Mouse (Mus musculus) induced T-regulatory cell, adult 2 months (primary cell): ENCODE measurements at regions not wholly inside any gene's neighbourhood (a gene's known extent, or its start where the extent isn't known, plus 50 kb on each side); places are given as distances from the start of the nearest gene placed in this dataset.
"Not testable (repeated sequence)": the region's sequence is repeated elsewhere in the genome, so short reads cannot be mapped to it uniquely, and the experiment has no call there.

Experiments used
- DNase-seq: peaks from one replicate; pipeline ENCODE4 v3.0.0-alpha.2; 2012; ENCODE audit warnings: low read depth

DNA sequence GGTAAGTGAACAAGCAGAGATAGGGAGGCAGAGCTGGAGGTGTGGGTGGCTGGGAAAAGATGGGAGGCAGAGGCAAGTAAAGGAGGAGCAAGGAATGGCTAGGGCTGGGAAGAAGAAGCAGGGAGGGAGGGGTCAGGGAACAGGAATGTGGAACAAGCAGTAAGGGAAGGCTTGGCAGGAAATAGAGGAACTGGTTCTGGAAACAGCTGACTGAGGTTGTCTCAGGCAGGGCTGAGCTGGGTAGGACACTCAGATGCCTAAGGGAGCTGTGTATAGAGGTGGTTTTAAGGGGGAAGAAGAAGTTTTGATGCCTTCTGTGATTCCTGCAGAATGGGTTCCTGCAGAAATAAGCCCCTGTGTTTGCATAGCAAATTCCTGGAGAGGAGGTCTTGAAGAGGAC lies 92.7 kb downstream of the Nucb2 start:
- DNase-seq, result no peak

DNA sequence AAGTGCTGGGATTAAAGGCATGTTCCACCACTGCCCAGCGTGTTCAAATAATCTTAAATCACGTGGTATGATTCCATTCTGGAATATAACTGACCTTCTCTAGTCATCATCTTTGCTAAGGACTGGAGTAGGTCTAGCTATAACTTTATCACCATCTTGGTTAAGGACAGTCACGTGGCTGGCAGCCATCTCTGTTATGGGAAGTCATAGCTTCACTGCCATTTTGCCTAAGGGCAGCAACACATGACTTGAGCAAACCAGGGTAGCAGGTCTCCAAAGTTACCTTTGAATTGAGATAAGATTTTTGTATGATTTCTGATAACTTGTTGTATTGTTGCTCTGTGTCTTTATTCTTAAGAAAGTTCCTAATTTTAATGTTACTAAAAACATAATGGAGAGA lies 96.2 kb downstream of the Nucb2 start:
- DNase-seq, result no peak

DNA sequence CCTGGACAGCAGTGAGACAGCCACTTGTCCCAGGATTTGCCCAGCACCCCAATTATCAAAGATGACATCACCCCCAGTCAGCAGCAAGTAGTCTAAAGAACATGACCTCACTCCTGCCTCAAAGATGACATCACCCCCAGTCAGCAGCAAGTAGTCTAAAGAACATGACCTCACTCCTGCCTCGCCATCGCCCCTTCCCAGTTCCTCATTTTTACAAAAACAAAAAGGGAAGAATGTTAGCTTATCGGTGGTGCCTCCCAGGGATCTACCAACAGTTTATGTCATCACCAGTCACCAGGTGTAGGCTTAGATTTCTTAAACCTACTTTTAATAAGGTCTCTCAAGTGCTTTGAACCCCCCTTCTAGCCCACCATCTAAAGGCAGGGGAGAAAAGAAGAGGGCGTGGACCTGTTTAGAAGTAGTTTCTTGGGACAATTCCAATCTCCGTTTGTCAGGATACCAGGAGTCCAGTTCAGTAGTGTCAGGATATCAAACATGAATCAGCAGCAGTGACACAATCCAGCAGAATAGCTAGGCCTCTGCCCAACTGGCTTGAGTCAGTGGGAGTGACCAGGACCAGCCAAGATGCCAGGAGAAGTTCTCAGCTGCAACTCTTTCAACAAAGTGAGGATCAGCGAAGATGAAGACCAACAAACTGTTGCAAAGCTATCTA lies 99.1 kb downstream of the Nucb2 start:
- DNase-seq, result no peak

DNA sequence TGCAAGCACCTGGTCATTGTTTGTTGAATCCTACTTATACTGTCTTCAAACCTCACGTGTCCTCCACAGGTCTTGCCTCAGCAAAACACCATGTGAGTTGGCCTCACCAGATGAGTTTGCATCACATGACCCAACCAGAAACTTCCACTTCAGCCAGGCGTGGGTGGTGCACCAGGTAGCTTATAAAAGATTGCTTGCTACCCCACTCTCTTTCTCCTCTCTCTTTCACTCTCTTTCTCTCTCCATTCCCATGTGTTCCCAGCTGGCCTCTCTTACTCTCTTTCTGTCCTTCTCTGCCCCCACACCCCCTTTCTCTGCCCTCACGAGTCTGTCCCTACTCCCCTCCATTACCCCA lies 99.6 kb downstream of the Nucb2 start:
- DNase-seq, result no peak

DNA sequence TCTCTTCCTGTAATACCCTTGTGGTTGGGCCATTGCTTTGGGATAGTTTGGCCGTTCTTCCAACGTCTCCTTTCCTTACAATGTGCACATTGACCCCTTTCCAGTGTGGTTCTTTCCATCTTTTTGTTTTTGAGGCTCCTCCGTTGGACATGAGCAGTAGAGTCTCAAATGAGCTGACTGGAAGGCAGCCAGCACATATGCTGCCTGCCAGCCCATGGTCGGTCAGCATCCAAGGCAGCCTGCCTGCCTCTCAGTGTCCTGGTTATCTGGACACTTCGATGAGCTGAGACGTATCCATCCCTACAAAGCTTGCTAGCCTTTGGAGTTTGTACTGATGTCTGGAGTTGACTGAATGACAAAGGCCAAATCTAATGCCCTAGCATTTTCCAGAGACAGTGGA lies 102.1 kb downstream of the Nucb2 start:
- DNase-seq, result no peak

DNA sequence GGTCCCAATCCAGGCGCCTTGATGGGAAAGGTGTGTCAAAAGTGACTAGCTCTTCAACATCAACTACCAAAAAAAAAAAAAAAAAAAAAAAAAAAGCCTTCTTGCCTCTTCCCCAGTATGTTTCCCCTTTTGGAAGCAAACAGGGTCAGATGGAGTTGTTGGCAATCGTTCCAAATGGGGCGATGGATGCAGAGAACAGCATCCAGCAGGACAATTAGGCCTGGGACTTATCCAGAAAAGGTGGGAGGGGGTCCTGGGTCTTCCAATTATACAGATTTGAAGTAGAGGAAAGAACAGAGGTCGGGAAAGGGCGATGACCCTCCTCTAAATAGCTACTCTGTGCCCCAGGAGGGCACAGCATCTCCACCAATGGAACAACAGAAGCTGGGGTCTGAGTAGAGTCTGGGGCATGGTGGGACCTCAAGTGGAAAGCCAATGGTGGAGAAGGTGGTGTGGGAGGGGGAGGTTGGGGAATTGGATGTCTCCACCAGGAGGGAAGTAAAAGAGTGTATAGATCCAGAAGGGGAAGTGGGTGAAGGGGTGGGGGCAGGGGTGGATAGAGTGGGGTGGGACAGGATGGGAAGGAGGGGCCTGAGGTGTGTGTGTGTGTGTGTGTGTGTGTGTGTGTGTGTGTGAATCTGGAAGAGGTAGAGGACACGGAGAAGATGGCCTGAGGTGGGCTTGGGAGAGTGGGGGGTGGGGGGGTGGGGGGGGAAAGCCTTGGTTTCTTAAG lies 102.7 kb downstream of the Nucb2 start:
- DNase-seq, result no peak

DNA sequence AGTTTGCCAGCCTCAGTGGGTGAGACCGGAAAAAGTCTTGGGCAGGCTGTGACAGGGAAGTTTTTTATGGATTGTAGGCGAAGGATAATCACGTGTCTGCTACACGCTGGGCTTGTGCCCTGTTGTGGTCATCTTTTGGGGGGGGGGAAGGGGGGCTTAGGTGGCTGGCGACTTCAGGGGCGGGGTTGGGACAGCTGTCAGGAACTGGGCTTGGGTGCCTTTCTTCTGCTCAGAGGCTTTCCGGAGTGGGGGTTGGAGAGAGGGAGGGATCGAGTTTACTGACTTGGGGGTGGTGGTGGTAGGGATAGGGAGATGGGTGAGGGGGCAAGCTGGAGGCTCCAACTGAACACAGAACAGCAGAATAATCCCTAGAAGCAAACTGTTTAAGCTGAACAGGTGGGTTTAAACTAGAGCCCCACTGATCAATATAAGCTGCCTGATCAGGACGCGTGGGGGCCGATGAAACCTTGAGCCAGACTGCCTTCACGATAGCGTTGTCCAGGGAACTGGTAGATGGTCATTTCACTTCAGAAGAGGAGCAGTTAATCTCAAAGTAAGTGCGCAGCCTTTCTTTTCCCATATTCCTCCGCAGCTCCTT lies 103.6 kb downstream of the Nucb2 start:
- DNase-seq, result peak; percentile 10

DNA sequence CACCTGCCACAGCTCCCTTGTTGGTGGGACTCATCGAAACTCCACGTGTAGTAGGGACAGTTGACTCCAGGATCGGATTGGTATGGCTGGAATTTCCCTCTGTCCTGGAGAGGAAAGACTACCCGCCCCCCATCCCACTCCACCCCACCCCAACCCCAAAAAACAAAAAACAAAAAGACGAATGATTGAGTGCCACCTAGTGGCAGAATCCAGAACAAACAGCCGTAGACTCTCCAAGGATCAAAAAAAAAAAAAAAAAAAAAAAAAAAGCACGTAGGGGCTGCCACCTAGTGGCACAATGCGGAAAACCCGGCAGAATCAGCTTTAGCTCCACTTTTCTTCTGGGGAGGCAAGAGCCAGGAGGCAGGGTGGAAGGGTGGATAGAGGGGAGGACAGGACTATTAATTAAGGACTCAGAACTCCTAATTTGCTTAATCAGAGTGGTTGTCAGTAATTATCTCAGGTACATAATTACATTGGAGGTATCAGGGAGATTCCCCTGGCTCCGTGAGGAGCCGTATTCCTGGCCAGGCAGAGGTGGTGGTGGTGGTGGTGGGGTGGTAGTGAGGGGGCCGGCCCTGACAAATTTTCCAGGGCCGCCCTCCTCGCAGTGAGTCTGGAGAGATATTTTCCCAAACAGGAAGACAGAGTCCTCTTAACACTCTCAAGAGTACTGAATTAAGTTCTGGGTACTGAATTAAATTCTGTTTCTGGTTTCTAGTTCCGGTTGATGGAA lies 104.3 kb downstream of the Nucb2 start:
- peak; percentile 91 for DNase-seq

DNA sequence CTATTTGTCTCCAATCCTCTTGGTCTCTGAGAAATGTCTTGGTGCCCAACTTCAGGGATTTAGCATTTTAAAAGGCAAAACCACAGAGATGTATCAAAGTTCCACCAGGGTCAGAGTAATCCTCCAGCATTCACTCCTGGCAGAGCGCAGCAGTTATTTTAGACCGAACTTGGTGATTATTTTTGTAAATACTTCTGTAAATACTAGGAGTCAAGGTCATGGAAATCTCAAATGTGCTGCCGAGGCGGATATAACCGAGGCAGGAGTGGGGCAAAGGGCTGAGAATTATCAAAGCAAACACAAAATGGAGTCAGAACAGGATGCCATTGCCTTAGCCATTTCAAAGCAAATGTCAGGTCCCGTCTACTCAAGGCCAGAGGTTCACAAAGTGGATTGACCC lies 105.2 kb downstream of the Nucb2 start:
- DNase-seq, result no peak

DNA sequence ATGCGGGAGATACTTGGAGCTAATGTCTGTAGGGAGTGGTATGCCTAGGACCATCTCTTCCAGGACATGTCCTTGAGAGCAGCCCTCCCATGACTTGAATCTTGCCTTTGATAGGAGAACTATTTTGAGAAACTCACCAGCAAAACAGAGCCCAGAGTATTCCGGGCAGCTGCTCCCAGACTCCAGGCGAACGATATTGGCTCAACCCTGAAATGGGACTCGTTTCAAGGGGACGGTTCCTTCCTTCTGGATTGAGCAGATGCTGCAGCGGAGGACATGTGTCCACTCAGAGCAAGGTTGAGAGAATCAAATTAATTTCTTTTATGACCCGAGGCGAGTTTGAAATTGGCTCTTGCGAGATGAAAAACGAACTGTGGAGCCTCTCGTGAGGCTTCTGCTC lies 105.7 kb downstream of the Nucb2 start:
- DNase-seq, result no peak

DNA sequence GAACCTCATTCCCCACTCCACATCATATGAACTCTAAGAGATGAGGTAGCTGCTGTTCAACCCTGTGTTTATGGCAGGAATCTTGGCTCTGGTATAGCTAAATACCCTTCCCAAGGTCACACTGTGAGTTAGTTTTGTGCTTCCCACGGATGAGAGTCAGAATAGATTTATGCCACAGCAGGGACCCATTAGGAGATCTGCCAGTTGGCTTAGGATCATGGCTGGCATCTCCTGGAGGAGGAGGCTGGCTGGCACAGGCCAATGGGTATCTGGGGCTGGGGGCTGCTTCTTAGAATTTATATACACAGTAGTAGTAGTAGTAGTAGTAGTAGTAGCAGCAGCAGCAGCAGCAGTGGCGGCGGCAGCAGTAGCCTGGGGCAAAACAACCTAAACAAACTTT lies 111.8 kb downstream of the Nucb2 start:
- no peak for DNase-seq

DNA sequence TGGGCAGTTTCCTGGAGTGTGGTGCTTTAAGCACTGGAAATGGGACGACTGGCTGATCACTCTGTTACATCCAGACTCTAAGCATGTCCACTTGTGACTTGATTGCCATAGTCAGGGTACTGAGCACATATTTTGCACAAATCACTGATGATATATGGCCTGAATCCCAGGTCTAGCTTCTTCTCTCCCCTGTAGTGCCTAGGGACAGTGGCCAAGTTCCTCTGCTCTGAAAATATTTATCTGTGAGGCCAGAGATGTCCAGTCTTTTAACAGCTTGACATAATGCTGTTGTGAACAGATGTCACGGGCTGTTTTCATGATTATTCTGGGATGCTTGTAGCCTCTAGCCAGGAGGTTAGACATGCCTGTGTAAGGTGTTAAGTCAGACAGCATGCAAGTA lies 115.5 kb downstream of the Nucb2 start:
- DNase-seq, result no peak

DNA sequence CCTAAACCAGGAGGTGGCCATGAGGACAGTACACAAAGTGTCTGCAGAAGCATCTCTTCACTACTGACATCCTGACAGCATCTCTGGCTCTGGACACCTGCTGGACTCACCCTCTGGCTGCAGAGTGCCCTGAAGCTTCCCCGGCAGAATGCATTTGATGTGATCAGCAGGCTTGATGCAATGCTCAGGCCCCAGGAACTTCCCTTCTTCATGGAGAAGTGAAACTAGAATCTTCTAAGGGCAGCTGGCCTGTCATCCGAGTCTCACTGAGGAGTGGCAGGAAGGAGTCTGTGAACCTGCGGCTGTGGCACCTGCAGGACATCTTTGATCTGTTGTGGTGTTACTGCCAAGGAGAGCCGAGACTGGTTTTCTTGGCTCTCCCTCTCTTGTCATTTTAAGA lies 116.2 kb downstream of the Nucb2 start:
- DNase-seq, result no peak

DNA sequence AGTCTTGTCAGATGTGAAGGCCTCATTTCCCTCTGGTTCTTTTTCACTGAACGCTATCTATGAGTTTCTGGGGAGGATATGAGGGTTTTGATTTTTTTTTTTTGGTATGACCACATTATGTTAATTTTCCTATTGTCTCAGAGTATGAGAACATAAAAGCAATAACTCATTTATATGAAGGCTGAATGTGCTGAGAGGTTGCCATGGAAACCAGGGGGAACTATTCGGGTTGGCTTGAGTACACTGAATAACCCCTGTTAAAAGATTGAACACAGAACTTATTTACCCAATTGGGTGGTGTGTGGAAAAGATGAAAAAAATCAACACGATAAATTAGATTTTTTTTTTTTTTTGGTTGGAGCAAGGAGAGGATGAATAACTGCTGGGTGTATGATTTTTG lies 129.0 kb downstream of the Nucb2 start:
- DNase-seq, result no peak

DNA sequence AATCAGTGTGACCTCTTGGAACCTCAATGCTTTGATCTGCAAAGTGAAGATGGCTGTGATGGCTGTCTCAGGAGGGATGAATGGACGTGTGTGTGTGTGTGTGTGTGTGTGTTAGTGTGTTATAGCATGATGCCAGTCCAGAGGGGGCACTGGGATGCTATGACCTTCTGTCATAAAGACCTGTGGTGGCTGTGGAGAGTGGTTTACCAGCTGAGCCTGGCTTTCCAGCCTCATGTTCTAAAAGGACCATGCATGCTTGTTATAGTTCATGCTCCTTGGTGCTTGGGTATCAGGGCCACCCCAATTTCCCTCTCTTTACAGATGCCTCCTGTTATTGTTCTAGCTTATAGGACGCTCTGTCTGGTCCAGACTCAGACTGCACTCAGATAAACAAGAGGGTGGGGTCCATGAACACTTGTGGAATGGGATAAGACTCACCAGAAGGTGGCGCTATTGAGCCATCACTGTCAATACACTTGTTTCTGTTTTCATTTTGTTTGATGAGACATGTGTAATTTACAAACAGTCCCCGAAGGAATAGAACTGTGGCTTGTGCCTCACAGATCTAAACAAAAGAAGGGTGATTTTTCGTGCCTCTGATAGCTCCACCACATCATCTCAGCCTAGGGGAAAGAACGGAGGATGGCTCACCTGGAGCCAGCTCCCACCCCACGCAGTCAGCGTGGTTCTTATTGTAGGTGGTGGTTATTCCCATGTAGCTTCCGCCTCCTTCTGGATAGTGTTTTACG lies 140.9 kb downstream of the Nucb2 start:
- peak; percentile 66 for DNase-seq

DNA sequence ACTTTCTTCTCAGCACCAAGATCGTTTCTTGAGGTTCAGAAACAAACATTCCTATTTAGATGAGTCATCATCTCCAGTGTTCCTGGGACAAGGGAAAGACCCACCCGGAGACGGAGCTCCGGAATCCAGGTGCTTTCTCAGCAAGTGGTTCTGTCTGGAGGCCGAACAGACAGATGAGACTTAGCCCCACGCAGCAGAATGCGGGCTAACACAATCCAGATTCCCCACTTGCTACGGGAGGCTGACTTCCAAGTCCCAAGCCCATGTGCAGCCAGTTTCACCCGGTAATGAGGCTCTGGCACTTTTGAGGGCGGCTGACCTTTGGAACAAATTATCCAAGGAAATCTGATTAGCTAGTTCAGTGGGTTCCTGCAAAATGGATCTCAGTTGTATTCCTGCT lies 150.3 kb downstream of the Nucb2 start:
- no peak for DNase-seq

DNA sequence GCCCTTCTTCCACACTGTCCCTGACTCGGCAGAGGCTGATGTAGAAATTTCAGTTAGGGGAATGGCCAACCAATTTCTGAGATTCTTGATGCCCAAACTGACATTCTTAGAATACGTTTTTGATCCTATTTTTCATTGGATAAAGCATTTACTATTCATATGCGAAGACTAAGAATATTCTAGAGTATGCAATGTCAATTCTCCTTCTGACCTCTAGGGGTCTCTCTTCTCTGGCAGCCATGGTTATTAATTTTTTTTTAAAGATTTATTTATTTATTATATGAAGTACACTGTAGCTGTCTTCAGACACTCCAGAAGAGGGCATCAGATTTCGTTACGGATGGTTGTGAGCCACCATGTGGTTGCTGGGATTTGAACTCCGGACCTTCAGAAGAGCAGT lies 152.9 kb downstream of the Nucb2 start:
- DNase-seq, result not testable (repeated sequence)

DNA sequence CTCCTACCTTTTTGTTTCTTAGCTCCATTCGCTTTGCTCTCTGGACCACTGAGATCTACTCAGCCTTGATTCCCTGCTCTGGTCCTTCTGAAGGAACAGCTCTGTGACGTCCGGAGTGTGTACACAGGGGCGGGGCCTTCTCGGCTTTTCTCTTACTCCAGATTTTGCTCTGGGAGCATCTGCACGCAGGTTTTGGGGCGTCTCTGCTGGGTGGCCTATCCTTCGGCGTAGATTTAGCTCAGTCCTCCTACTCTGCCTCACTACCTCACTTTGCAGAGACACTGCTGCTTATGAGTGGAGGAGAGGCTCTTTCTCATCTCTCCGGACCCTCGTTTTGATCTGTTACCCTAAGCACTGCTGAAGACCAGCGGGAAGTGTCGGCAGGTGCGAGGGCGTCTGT lies 161.4 kb downstream of the Nucb2 start:
- DNase-seq, result no peak

DNA sequence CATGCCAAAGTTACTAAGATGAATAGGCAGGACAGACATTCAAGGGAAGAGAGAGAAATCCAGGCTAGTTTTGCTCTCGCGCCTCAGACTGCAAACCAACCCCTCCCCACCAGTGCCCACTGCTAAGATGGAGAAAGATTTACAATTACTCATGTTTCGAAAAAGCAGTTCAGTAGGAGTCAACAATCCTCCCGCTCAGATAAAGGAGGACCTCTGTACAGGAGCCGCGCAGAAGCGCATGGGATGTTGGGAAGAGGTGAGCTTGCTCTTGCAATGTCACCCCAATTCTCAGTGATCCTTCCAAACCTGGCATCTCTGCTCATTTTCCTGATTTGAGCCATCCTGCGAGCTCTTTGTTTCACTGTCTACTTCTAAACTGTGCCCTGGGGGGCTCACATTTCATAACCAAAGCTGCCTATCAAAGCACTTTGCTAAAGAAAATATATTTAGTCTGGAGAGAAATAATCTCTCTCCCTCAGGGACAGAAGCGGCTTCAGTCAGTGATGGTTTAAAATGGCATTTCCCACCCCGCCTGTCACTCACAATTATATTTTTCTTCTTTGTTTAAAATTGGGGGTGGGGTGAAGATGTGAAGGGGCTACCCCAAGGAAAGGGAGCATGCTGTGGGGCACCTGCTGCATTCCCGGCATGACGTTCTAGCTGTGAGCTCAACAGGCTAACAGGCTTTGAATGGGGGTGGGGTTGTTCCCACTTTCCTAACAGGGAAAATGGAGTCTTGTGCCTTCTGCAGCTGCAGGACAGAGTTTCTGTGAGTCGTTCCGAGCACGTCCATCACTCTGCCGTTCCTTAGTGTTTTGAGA lies 170.2 kb downstream of the Nucb2 start:
- DNase-seq, result no peak

DNA sequence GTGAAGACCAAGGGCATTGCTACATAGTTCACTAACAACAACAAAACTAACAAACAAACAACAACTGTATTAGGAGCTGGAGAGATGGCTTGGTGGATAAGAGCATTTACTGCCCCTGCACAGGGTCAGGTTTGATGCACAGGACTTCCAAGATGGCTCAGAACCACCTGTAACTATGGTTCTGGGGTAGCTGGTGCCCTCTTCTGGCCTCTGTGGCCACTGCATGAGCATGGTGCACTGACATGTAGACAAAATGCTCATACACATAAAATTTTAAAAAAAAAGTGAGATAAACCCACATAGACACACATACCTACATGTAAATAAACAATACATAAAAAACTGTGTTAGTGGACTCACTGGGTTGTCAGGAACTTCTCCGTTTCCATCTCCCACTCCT lies 172.5 kb downstream of the Nucb2 start:
- DNase-seq, result no peak

DNA sequence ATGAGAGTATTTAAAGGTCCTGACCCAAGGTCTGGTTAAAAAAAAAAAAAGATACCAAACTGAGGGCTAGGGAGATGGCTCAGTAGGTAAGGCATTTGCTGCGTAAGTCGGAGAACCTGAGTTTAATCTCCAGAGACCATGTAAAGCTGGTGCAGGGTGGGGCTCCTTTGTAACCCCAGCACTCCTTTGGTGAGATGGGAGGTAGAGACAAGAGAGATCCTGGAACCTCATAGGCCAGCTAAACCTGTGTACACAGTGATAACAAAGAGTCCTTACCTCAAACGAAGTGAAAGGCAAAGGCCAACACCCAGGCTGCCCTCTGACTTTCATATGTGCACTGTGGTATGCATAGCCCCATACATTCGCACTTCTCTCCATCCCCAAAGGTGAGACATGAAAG lies 175.0 kb downstream of the Nucb2 start:
- no peak for DNase-seq
